Mouse (Mus musculus) heart, embryonic 13.5 days (tissue): ENCODE results near the gene Zmiz1. TPM values are rescaled to one million over a fixed set of nuclear protein-coding genes. Genes with fewer than 3 reads are reported as not detected.

ENCODE experiments used
- ATAC-seq: fragments of 200-750 bp; cut with Nextera tagmentation; 2 replicates; pipeline ENCODE4 v1.8.0; 2017; ENCODE audit warnings: moderate TSS enrichment; ENCODE audit not compliant: insufficient number of reproducible peaks, low FRiP score, low TSS enrichment; ENCODE audit errors: extremely low read depth
- H3K27ac ChIP-seq: fragments of 300-500 bp; sonication (generic); replicated peaks from 2 replicates; pipeline ENCODE4 v1.5.1; 2015; ENCODE audit warnings: moderate library complexity, mild to moderate bottlenecking, inconsistent platforms
- H3K27me3 ChIP-seq: fragments of 300-500 bp; sonication (generic); replicated peaks from 2 replicates; pipeline ENCODE4 v1.6.1; 2015; ENCODE audit warnings: mild to moderate bottlenecking, inconsistent platforms
- H3K36me3 ChIP-seq: fragments of 300-500 bp; sonication (generic); 2 replicates; pipeline ENCODE4 v1.6.1; 2015; ENCODE audit warnings: mild to moderate bottlenecking, inconsistent platforms
- H3K4me1 ChIP-seq: fragments of 300-500 bp; sonication (generic); 2 replicates; pipeline ENCODE4 v1.6.1; 2015; ENCODE audit warnings: inconsistent platforms
- H3K4me2 ChIP-seq: fragments of 300-500 bp; sonication (generic); 2 replicates; pipeline ENCODE4 v1.6.1; 2015; ENCODE audit warnings: inconsistent platforms, mild to moderate bottlenecking, moderate library complexity
- H3K4me3 ChIP-seq: fragments of 300-500 bp; sonication (generic); 2 replicates; pipeline ENCODE4 v1.5.1; 2015; ENCODE audit warnings: moderate library complexity, mild to moderate bottlenecking, inconsistent platforms
- H3K9ac ChIP-seq: fragments of 300-500 bp; sonication (generic); 2 replicates; pipeline ENCODE4 v1.6.1; 2015; ENCODE audit warnings: inconsistent platforms, mild to moderate bottlenecking, moderate library complexity
- H3K9me3 ChIP-seq: fragments of 300-500 bp; sonication (generic); 2 replicates; pipeline ENCODE4 v1.6.1; 2016; ENCODE audit warnings: inconsistent platforms
- WGBS: fragments of 180-500 bp; shearing (Covaris S2); methylation state at CpG from one replicate; pipeline ENCODE4 v1.1.7; 2015; ENCODE audit warnings: mixed read lengths; 5-methylcytosine and 5-hydroxymethylcytosine counted together
- polyA plus RNA-seq: library from polyadenylated mRNA; unstranded; fragments of >200 nt; fragmentation: Nextera tagmentation; extraction: Ambion mirVana; gene quantifications from 2 replicates; pipeline ENCODE4 v1.2.1, GENCODE M21; 2015

Gene Zmiz1
- 25.1 and 25.7 TPM in 2 replicates for polyA plus RNA-seq

- Histone ChIP-seq H3K4me2 (peak within 1 kb of the TSS; percentile 99), H3K9ac (peak within 1 kb of the TSS; percentile 97), H3K27ac (peak within 1 kb of the TSS; percentile 100), H3K36me3 (no peaks in the 10 kb centered on the region), H3K4me1 (peaks cover 68% of the 10 kb centered on the region), H3K4me3 (peak within 1 kb of the TSS; percentile 92), H3K9me3 (no peaks in the 10 kb centered on the region), H3K27me3 (no peaks in the 10 kb centered on the region)
- WGBS: under 1% methylated on average over 42 of the region's 42 CpGs
- ATAC-seq: no peak
These were observed at the start of gene Zmiz1 for GRCm38 (mm10) chr14:25459016-25459393. Zmiz1 (plus strand) TSS chr14:25459185.

DNA sequence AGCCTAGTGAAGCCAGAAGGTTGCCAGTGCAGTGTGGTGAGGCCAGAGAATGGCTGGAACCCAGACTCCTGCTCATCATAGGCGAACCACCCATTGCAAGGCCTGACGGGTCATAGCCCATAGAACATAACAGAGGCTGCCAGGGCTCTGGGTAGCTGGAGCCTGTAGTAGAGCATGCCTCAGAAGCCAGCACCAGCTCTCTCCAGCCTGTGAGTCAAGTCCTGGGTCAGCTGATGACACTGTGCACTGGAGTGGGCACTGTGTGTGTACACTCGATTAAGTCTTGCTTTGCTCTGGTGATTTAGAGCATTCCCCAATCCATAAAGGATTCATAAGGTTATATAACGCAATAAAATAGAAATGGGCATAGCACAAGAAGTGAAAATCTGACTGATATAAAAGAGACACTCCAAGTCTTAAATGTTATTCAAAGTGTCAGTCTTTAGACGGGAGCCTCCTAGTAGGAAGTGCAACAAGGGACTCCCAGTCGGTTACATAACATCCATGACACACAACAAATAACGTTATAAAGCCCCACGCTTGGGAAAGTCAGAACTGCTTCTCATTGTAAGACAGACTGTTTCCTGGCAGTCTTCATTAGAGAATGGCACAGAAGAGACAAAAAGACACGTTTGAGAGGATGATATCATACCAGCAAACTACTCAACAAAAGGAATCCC is 47.0 kb upstream of the Zmiz1 start:
- Histone ChIP-seq H3K4me1 (peaks cover 25% of the 10 kb centered on the region), H3K9ac (no peak overlapping the region), H3K4me2 (no peak overlapping the region), H3K4me3 (no peak overlapping the region), H3K27ac (no peak overlapping the region), H3K27me3 (no peaks in the 10 kb centered on the region), H3K9me3 (no peaks in the 10 kb centered on the region), H3K36me3 (no peaks in the 10 kb centered on the region)
- 79% methylated on average over 9 of the region's 9 CpGs for WGBS
- no peak for ATAC-seq

DNA sequence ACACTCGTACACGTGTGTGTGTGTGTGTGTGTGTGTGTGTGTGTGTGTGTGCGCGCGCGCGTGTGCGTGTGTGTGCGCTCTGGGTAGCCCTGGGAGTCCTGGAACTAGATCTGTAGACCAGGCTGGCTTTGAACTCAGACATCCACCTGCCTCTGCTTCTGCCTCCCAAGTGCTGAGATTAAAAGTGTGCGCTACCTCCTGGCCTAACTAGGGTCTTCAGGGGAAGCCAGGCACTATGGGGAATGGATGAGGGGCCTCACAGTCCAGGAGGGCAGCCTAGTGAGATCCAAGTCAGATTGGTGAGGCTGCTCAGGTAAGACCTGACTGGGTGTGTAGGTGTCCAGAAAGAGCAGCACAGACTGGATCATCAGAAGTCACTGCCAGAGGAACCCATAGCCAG is 46.2 kb upstream of the Zmiz1 start:
- no peak for ATAC-seq
- H3K9me3 ChIP-seq: no peaks in the 10 kb centered on the region
- 85% methylated on average over 10 of the region's 10 CpGs for WGBS
- no peak overlapping the region for H3K9ac ChIP-seq
- H3K27ac ChIP-seq: no peak overlapping the region
- H3K4me2 ChIP-seq: no peak overlapping the region
- no peak overlapping the region for H3K4me3 ChIP-seq
- no peaks in the 10 kb centered on the region for H3K27me3 ChIP-seq
- peaks cover 25% of the 10 kb centered on the region for H3K4me1 ChIP-seq
- H3K36me3 ChIP-seq: no peaks in the 10 kb centered on the region

GRCm38 (mm10) chr14:25413510-25413909 is 45.5 kb upstream of the Zmiz1 start:
- Histone ChIP-seq H3K9ac (no peak overlapping the region), H3K4me2 (no peak overlapping the region), H3K4me1 (peaks cover 26% of the 10 kb centered on the region), H3K9me3 (no peaks in the 10 kb centered on the region), H3K27ac (no peak overlapping the region), H3K4me3 (no peak overlapping the region), H3K36me3 (no peaks in the 10 kb centered on the region), H3K27me3 (no peaks in the 10 kb centered on the region)
- 60% methylated on average over 3 of the region's 3 CpGs for WGBS
- ATAC-seq: no peak

GRCm38 (mm10) chr14:25414115-25414514 is 44.9 kb upstream of the Zmiz1 start:
- no peaks in the 10 kb centered on the region for H3K36me3 ChIP-seq
- H3K27ac ChIP-seq: no peak overlapping the region
- H3K27me3 ChIP-seq: no peaks in the 10 kb centered on the region
- 61% methylated on average over 4 of the region's 4 CpGs for WGBS
- no peak overlapping the region for H3K9ac ChIP-seq
- no peak for ATAC-seq
- peaks cover 32% of the 10 kb centered on the region for H3K4me1 ChIP-seq
- no peak overlapping the region for H3K4me3 ChIP-seq
- no peaks in the 10 kb centered on the region for H3K9me3 ChIP-seq
- H3K4me2 ChIP-seq: no peak overlapping the region

- Histone ChIP-seq H3K4me2 (no peak overlapping the region), H3K27me3 (no peaks in the 10 kb centered on the region), H3K27ac (peak overlapping the region; percentile 76; the same call in 1 of the 2 replicates), H3K4me1 (peaks cover 66% of the 10 kb centered on the region), H3K36me3 (no peaks in the 10 kb centered on the region), H3K4me3 (no peak overlapping the region), H3K9me3 (no peaks in the 10 kb centered on the region), H3K9ac (no peak overlapping the region)
- no peak for ATAC-seq
- WGBS: 64% methylated on average over 7 of the region's 7 CpGs
These were observed 38.8 kb upstream of the Zmiz1 start for GRCm38 (mm10) chr14:25420001-25420690.

DNA sequence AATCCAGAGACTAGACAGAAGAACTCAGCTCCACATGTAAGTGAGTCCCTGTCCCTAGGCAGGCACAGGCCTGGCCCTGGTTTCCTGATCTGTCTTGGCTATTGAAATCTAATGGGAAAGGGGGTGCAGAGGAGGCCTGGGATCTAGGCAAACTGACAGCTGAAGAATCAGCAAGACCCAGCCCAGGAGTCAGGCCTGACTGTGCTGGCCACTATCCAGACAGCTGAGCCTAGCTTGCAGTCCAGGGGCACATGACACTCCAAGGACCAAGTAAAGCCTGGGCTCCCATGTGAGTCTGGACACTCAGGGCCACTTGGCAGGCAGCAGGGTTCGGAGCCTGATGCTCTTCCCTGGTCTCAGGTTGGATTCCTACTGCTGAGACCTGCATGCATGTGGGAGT is 38.0 kb upstream of the Zmiz1 start:
- Histone ChIP-seq H3K36me3 (no peaks in the 10 kb centered on the region), H3K9ac (peak overlapping the region; percentile 58), H3K4me2 (no peak overlapping the region), H3K4me3 (no peak overlapping the region), H3K27ac (peak overlapping the region; percentile 76), H3K9me3 (no peaks in the 10 kb centered on the region), H3K27me3 (no peaks in the 10 kb centered on the region), H3K4me1 (peaks cover 65% of the 10 kb centered on the region)
- WGBS: 76% methylated on average over 1 of the region's 1 CpGs
- ATAC-seq: no peak

DNA sequence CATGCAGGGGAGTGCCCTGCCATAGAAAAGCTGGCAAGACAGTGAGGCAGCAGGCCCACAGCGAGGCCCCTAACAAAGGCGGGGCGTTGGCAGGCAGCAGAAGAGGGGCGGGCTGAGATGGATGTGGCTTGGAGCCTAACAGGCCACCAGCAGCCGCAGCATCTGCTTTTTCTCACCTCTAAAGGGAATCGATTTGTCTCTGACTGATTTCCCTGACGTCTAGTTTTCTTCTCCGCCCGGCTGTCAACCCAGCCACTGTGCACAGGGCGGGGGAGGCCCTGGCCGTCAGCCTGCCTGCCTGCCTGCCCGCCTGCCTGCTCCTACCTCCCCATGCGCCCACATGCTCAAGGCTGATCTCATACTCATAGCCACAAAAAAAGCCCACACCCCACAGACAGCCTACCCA is 37.4 kb upstream of the Zmiz1 start:
- Histone ChIP-seq H3K27me3 (no peaks in the 10 kb centered on the region), H3K36me3 (no peaks in the 10 kb centered on the region), H3K9me3 (no peaks in the 10 kb centered on the region), H3K4me2 (no peak overlapping the region), H3K4me1 (peaks cover 65% of the 10 kb centered on the region), H3K9ac (peak overlapping the region; percentile 58), H3K27ac (peak overlapping the region; percentile 76), H3K4me3 (no peak overlapping the region)
- ATAC-seq: peak; percentile 26; the same call in 1 of the 2 replicates
- WGBS: 18% methylated on average over 13 of the region's 13 CpGs

- Histone ChIP-seq H3K4me3 (no peak overlapping the region), H3K36me3 (no peaks in the 10 kb centered on the region), H3K27ac (no peak overlapping the region), H3K4me2 (no peak overlapping the region), H3K9ac (no peak overlapping the region), H3K27me3 (no peaks in the 10 kb centered on the region), H3K4me1 (peaks cover 53% of the 10 kb centered on the region), H3K9me3 (no peaks in the 10 kb centered on the region)
- no peak for ATAC-seq
- 96% methylated on average over 1 of the region's 1 CpGs for WGBS
These were observed 36.0 kb upstream of the Zmiz1 start for GRCm38 (mm10) chr14:25422946-25423345.

DNA sequence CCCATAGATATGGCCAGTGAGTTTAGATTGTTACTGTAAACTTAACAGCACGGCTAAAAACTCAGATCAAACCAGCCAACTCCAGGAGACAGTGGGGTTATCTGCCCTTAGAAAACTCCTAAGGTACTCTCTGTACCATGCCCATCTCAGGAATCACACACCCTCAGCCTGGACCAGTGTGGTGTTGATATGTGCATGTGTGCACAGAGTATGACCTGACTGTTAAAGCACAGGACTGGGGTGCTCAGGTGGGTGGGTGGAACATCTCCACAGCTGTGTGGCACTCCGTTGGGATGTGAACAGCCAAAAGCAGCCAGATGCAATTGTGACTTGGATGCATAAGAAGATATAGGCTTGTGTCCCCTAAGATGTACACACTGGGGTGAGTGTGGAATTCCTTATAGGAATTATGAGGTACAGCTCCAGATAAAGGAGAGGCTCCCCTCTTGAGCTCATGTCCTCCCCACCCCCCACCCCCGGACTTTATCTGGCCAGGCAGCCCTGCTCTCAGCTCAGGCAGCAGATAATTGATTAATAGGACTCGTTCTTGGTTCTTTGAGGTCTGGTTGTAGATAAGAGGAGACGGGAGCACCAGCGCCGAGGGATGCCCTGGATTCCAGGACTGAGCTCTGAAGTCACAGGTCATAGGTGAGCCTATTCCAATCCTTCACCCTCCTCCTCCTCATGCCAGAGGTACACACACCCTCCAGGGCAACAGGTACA is 35.1 kb upstream of the Zmiz1 start:
- no peak for ATAC-seq
- 23% methylated on average over 7 of the region's 7 CpGs for WGBS
- H3K4me1 ChIP-seq: peaks cover 49% of the 10 kb centered on the region

GRCm38 (mm10) chr14:25438255-25438654 is 20.7 kb upstream of the Zmiz1 start:
- H3K27me3 ChIP-seq: no peaks in the 10 kb centered on the region
- H3K4me2 ChIP-seq: no peak overlapping the region
- no peaks in the 10 kb centered on the region for H3K9me3 ChIP-seq
- no peak overlapping the region for H3K27ac ChIP-seq
- no peak for ATAC-seq
- H3K36me3 ChIP-seq: no peaks in the 10 kb centered on the region
- no peak overlapping the region for H3K9ac ChIP-seq
- H3K4me3 ChIP-seq: no peak overlapping the region
- peaks cover 19% of the 10 kb centered on the region for H3K4me1 ChIP-seq

More for the DNA sequence above, 35.1 kb upstream of the Zmiz1 start:
- H3K9ac ChIP-seq: no peak overlapping the region
- H3K27ac ChIP-seq: no peak overlapping the region
- H3K9me3 ChIP-seq: no peaks in the 10 kb centered on the region
- no peaks in the 10 kb centered on the region for H3K36me3 ChIP-seq
- H3K4me3 ChIP-seq: no peak overlapping the region
- H3K4me2 ChIP-seq: no peak overlapping the region
- no peaks in the 10 kb centered on the region for H3K27me3 ChIP-seq
